Mouse (Mus musculus) ovary, postnatal 14 days (tissue): ENCODE data around the gene App.

ENCODE experiments used
- DNase-seq: peaks from one replicate; pipeline ENCODE4 v3.0.0; 2022; ENCODE audit warnings: low spot score

App gene

GRCm38 (mm10) chr16:85150902-85151301 lies 22.7 kb downstream of the App start:
- DNase-seq, result no peak

- DNase-seq, result no peak
These were observed 24.1 kb downstream of the App start for GRCm38 (mm10) chr16:85149509-85149871.

- no peak for DNase-seq
These were observed 24.7 kb downstream of the App start for GRCm38 (mm10) chr16:85148615-85149508.

- no peak for DNase-seq
These were observed 26.1 kb downstream of the App start for GRCm38 (mm10) chr16:85147440-85147839.

- no peak for DNase-seq
These were observed 27.8 kb downstream of the App start for GRCm38 (mm10) chr16:85145771-85146178.

- no peak for DNase-seq
These were observed 28.2 kb downstream of the App start for GRCm38 (mm10) chr16:85145369-85145768.

- DNase-seq, result no peak
These were observed 29.2 kb downstream of the App start for GRCm38 (mm10) chr16:85144401-85144800.

- no peak for DNase-seq
These were observed 29.7 kb downstream of the App start for GRCm38 (mm10) chr16:85143863-85144262.

GRCm38 (mm10) chr16:85143188-85143587 lies 30.4 kb downstream of the App start:
- DNase-seq, result no peak

- no peak for DNase-seq
These were observed 32.2 kb downstream of the App start for GRCm38 (mm10) chr16:85141404-85141803.

GRCm38 (mm10) chr16:85139178-85139604 lies 34.4 kb downstream of the App start:
- no peak for DNase-seq

GRCm38 (mm10) chr16:85137348-85137747 lies 36.2 kb downstream of the App start:
- no peak for DNase-seq

GRCm38 (mm10) chr16:85136046-85136445 lies 37.5 kb downstream of the App start:
- no peak for DNase-seq

- peak; percentile 27 for DNase-seq
These were observed 40.1 kb downstream of the App start for GRCm38 (mm10) chr16:85133468-85133881.

- no peak for DNase-seq
These were observed 40.5 kb downstream of the App start for GRCm38 (mm10) chr16:85133057-85133456.

- no peak for DNase-seq
These were observed 41.4 kb downstream of the App start for GRCm38 (mm10) chr16:85132182-85132581.

- no peak for DNase-seq
These were observed 42.6 kb downstream of the App start for GRCm38 (mm10) chr16:85130861-85131556.

GRCm38 (mm10) chr16:85128693-85129657 lies 44.6 kb downstream of the App start:
- no peak for DNase-seq

GRCm38 (mm10) chr16:85128347-85128664 lies 45.3 kb downstream of the App start:
- DNase-seq, result no peak

- DNase-seq, result no peak
These were observed 45.8 kb downstream of the App start for GRCm38 (mm10) chr16:85127661-85128346.

GRCm38 (mm10) chr16:85124649-85125048 lies 48.9 kb downstream of the App start:
- no peak for DNase-seq

- no peak for DNase-seq
These were observed 51.6 kb downstream of the App start for GRCm38 (mm10) chr16:85121983-85122382.
